Mouse (Mus musculus): ENCODE measurements around the gene E130208F15Rik.

Gene E130208F15Rik

GRCm38 (mm10) chr7:30308076-30309005 lies 13.2 kb upstream of the E130208F15Rik start, which contains the start of gene Alkbh6:
Gene Alkbh6, plus strand, starts transcription at chr7:30308717.
- peak; percentile 91 for DNase-seq (ENCODE audit: low read depth)

GRCm38 (mm10) chr7:30309395-30310129 lies 12.0 kb upstream of the E130208F15Rik start:
- DNase-seq (ENCODE audit: low read depth) = no peak

GRCm38 (mm10) chr7:30310136-30310535 lies 11.4 kb upstream of the E130208F15Rik start:
- DNase-seq (ENCODE audit: low read depth) = no peak

GRCm38 (mm10) chr7:30313666-30314320 lies 7.7 kb upstream of the E130208F15Rik start:
- no peak for DNase-seq (ENCODE audit: low read depth)

- DNase-seq (ENCODE audit: low read depth) = no peak
Measured at GRCm38 (mm10) chr7:30314721-30315155, 6.8 kb upstream of the E130208F15Rik start, which contains the start of gene Syne4. Gene Syne4, plus strand, starts transcription at chr7:30314807.

- no peak for DNase-seq (ENCODE audit: low read depth)
Measured at GRCm38 (mm10) chr7:30315559-30316529, 5.7 kb upstream of the E130208F15Rik start.

- no peak for DNase-seq (ENCODE audit: low read depth)
Measured at GRCm38 (mm10) chr7:30318142-30318541, 3.4 kb upstream of the E130208F15Rik start.

- no peak for DNase-seq (ENCODE audit: low read depth)
Measured at GRCm38 (mm10) chr7:30320946-30321345, 594 bp upstream of the E130208F15Rik start.

GRCm38 (mm10) chr7:30322285-30322667 lies 736 bp downstream of the E130208F15Rik start:
- DNase-seq (ENCODE audit: low read depth) = peak; percentile 90

- DNase-seq (ENCODE audit: low read depth) = peak; percentile 54
Measured at GRCm38 (mm10) chr7:30322865-30323264, 1.3 kb downstream of the E130208F15Rik start.

- DNase-seq (ENCODE audit: low read depth) = no peak
Measured at GRCm38 (mm10) chr7:30323795-30324194, 2.3 kb downstream of the E130208F15Rik start, which contains the start of gene Sdhaf1. Gene Sdhaf1, minus strand, starts transcription at chr7:30323895.

- no peak for DNase-seq (ENCODE audit: low read depth)
Measured at GRCm38 (mm10) chr7:30324300-30324944, 2.9 kb downstream of the E130208F15Rik start.

GRCm38 (mm10) chr7:30325364-30325763 lies 3.8 kb downstream of the E130208F15Rik start:
- peak; percentile 56 for DNase-seq (ENCODE audit: low read depth)

- no peak for DNase-seq (ENCODE audit: low read depth)
Measured at GRCm38 (mm10) chr7:30326427-30326826, 4.9 kb downstream of the E130208F15Rik start.

- no peak for DNase-seq (ENCODE audit: low read depth)
Measured at GRCm38 (mm10) chr7:30327140-30327539, 5.6 kb downstream of the E130208F15Rik start.

GRCm38 (mm10) chr7:30328379-30328778 lies 6.8 kb downstream of the E130208F15Rik start:
- DNase-seq (ENCODE audit: low read depth) = no peak

- DNase-seq (ENCODE audit: low read depth) = peak; percentile 70
Measured at GRCm38 (mm10) chr7:30331887-30332286, 10.3 kb downstream of the E130208F15Rik start.

GRCm38 (mm10) chr7:30332622-30333259 lies 11.2 kb downstream of the E130208F15Rik start:
- no peak for DNase-seq (ENCODE audit: low read depth)

- DNase-seq (ENCODE audit: low read depth) = no peak
Measured at GRCm38 (mm10) chr7:30333436-30333835, 11.9 kb downstream of the E130208F15Rik start.

- DNase-seq (ENCODE audit: low read depth) = no peak
Measured at GRCm38 (mm10) chr7:30334563-30334962, 13.0 kb downstream of the E130208F15Rik start.
